Mouse (Mus musculus): ENCODE measurements around the gene Eps8l1. TPM values are rescaled to one million over a fixed set of nuclear protein-coding genes. Genes with fewer than 3 reads are reported as not detected.

Gene Eps8l1
- polyA plus RNA-seq, 1 experiment from 2014 or later, result 8.9 TPM

Small RNAs within 50 kb of the gene (microRNA-seq; reads per million reads assigned to microRNA genes)
- not detected for gene Gm24605

Other genes with a start within 250 kb of the Eps8l1 start
- gene Lilra5, start 222.9 kb upstream of the Eps8l1 start, polyA plus RNA-seq (2016; fragmentation: Nextera tagmentation; extraction: Ambion mirVana), result not detected in 2 replicates
- not detected in 2 replicates for gene Ncr1, start 123.0 kb upstream of the Eps8l1 start, polyA plus RNA-seq (2016; fragmentation: Nextera tagmentation; extraction: Ambion mirVana)
- gene Gp6, start 62.9 kb upstream of the Eps8l1 start, polyA plus RNA-seq (2016; fragmentation: Nextera tagmentation; extraction: Ambion mirVana), result 0.36 and 0.68 TPM in 2 replicates
- 29.0 and 29.8 TPM in 2 replicates for gene Rdh13, start 15.0 kb upstream of the Eps8l1 start, polyA plus RNA-seq (2016; fragmentation: Nextera tagmentation; extraction: Ambion mirVana)
- 61.1 and 72.5 TPM in 2 replicates for gene Ppp1r12c, start 41.0 kb downstream of the Eps8l1 start, polyA plus RNA-seq (2016; fragmentation: Nextera tagmentation; extraction: Ambion mirVana)
- gene Tnnt1, start 55.7 kb downstream of the Eps8l1 start, polyA plus RNA-seq (2016; fragmentation: Nextera tagmentation; extraction: Ambion mirVana), result 58.1 and 75.1 TPM in 2 replicates
- gene Tnni3, start 63.6 kb downstream of the Eps8l1 start, polyA plus RNA-seq (2016; fragmentation: Nextera tagmentation; extraction: Ambion mirVana), result 2.8 and 2.9 TPM in 2 replicates
- gene Dnaaf3, start 71.8 kb downstream of the Eps8l1 start, polyA plus RNA-seq (2016; fragmentation: Nextera tagmentation; extraction: Ambion mirVana), result 1.2 and 1.7 TPM in 2 replicates
- 27.9 and 28.6 TPM in 2 replicates for gene Syt5, start 86.9 kb downstream of the Eps8l1 start, polyA plus RNA-seq (2016; fragmentation: Nextera tagmentation; extraction: Ambion mirVana)
- not detected in 2 replicates for gene Ptprh, start 143.4 kb downstream of the Eps8l1 start, polyA plus RNA-seq (2016; fragmentation: Nextera tagmentation; extraction: Ambion mirVana)
- 3.5 and 4.0 TPM in 2 replicates for gene Tmem86b, start 170.7 kb downstream of the Eps8l1 start, polyA plus RNA-seq (2016; fragmentation: Nextera tagmentation; extraction: Ambion mirVana)
- 11.1 and 13.9 TPM in 2 replicates for gene Ppp6r1, start 198.3 kb downstream of the Eps8l1 start, polyA plus RNA-seq (2016; fragmentation: Nextera tagmentation; extraction: Ambion mirVana)
- 119 and 122 TPM in 2 replicates for gene Hspbp1, start 224.4 kb downstream of the Eps8l1 start, polyA plus RNA-seq (2016; fragmentation: Nextera tagmentation; extraction: Ambion mirVana)
- gene Brsk1, start 229.9 kb downstream of the Eps8l1 start, polyA plus RNA-seq (2016; fragmentation: Nextera tagmentation; extraction: Ambion mirVana), result 5.0 and 5.5 TPM in 2 replicates